Mouse (Mus musculus): ENCODE measurements around the gene Krtap16-1. TPM values are rescaled to one million over a fixed set of nuclear protein-coding genes. Genes with fewer than 3 reads are reported as not detected.

The Krtap16-1 gene
- polyA plus RNA-seq, 1 experiment from 2014 or later = 0.09 TPM

GRCm38 (mm10) chr11:99993620-99994383 lies 7.4 kb upstream of the Krtap16-1 start, which contains the start of gene Krtap17-1:
Gene Krtap17-1 (minus strand): TSS chr11:99993994.
- Histone ChIP-seq H3K9ac (peak within 1 kb of the TSS; percentile 67), H3K27me3 (peaks cover 15% of the 10 kb centered on the region; the same call in 1 of the 2 replicates), H3K9me3 (no peaks in the 10 kb centered on the region), H3K4me2 (peak within 1 kb of the TSS; percentile 44), H3K36me3 (no peaks in the 10 kb centered on the region), H3K4me1 (replicated peaks) (peaks cover 6% of the 10 kb centered on the region), H3K27ac (no peak within 1 kb of the TSS), H3K4me3 (peak within 1 kb of the TSS; percentile 25)
- 29% methylated on average over 26 of the region's 26 CpGs for WGBS
- ATAC-seq (ENCODE audit: low FRiP score) = no peak

DNA sequence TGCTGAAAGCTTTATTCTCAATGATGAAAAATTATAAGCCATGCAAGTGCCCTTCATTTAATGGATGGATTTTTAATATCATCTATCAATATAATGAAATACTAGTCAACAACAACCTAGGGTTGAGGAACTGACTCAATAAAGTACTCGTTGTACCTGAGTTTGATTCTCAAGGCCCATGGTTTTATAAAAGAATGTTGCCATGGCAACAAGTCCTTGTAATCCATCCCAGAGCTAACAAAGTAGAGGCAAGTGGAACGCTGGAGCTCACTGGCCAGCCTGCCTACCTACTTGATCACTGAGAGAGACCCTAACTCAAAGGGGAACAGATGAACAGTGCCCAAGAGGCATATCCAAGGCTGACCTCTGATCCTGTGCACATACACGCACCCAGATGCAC lies 4.2 kb upstream of the Krtap16-1 start:
- Histone ChIP-seq H3K27ac (no peak overlapping the region), H3K4me2 (no peak overlapping the region), H3K27me3 (peaks cover 15% of the 10 kb centered on the region; the same call in 1 of the 2 replicates), H3K4me1 (replicated peaks) (peaks cover 6% of the 10 kb centered on the region), H3K9ac (no peak overlapping the region), H3K4me3 (no peak overlapping the region), H3K36me3 (no peaks in the 10 kb centered on the region), H3K9me3 (no peaks in the 10 kb centered on the region)
- WGBS = 72% methylated on average over 3 of the region's 3 CpGs
- ATAC-seq (ENCODE audit: low FRiP score) = no peak

GRCm38 (mm10) chr11:99989881-99990405 lies 3.5 kb upstream of the Krtap16-1 start:
- Histone ChIP-seq H3K27me3 (peaks cover 15% of the 10 kb centered on the region; the same call in 1 of the 2 replicates), H3K27ac (no peak overlapping the region), H3K9ac (no peak overlapping the region), H3K36me3 (no peaks in the 10 kb centered on the region), H3K4me3 (no peak overlapping the region), H3K4me1 (replicated peaks) (peaks cover 10% of the 10 kb centered on the region), H3K4me2 (no peak overlapping the region), H3K9me3 (no peaks in the 10 kb centered on the region)
- ATAC-seq (ENCODE audit: low FRiP score) = no peak
- WGBS = 82% methylated on average over 6 of the region's 6 CpGs

GRCm38 (mm10) chr11:99988530-99988929 lies 2.1 kb upstream of the Krtap16-1 start:
- Histone ChIP-seq H3K36me3 (no peaks in the 10 kb centered on the region), H3K4me2 (no peak overlapping the region), H3K4me3 (no peak overlapping the region), H3K9me3 (no peaks in the 10 kb centered on the region), H3K27ac (no peak overlapping the region), H3K27me3 (peaks cover 11% of the 10 kb centered on the region; the same call in 1 of the 2 replicates), H3K4me1 (replicated peaks) (peaks cover 7% of the 10 kb centered on the region), H3K9ac (no peak overlapping the region)
- no peak for ATAC-seq (ENCODE audit: low FRiP score)
- WGBS = 95% methylated on average over 3 of the region's 3 CpGs

DNA sequence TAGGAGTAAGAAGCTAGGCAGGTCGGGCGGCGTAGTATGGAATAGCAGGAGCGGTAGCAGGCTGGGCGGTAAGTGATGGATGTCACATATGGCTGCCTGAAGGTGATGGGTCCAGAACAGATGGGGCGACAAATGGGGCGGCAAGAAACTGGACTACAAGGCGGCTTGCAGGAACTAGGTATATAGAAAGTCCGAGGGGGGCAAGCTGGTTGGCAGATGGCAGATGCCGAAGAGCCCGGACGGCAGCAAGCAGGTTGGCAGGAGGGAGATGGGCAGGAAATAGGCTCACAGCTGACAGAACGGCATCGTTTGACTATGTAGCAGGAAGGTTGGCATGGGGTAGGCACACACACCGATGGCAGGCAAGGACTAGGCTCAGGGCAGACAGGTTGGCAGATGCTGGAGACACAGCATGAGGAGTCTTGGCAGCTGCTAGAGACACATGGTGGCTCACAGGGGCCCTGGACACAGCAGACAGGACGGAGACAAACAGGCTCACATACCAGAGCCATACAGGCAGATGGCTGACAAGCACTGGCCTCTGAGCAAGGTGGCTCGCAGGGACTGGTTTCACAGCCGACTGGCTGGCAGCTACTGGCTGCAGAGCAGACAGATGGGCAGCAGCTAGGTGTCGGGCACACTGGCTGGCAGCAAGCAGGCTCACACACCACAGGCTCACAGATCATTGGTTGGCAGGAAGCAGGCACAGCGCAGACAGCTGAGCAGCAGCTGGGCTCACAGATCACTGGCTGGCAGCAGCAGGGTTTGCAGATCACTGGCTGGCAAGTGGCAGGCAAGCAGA lies 905 bp downstream of the Krtap16-1 start:
- H3K9me3 ChIP-seq = no peaks in the 10 kb centered on the region
- H3K4me2 ChIP-seq = peak overlapping the region; percentile 19; the same call in 1 of the 2 replicates
- WGBS = 77% methylated on average over 20 of the region's 20 CpGs
- H3K9ac ChIP-seq = 0 out of 2 replicates have a peak overlapping the region, but pooled peaks have one; percentile 43
- H3K27me3 ChIP-seq = no peaks in the 10 kb centered on the region
- H3K4me1 ChIP-seq (replicated peaks) = peaks cover 4% of the 10 kb centered on the region
- ATAC-seq (ENCODE audit: low FRiP score) = peak; percentile 91
- H3K4me3 ChIP-seq = no peak overlapping the region
- peak overlapping the region; percentile 62 for H3K27ac ChIP-seq
- H3K36me3 ChIP-seq = no peaks in the 10 kb centered on the region

DNA sequence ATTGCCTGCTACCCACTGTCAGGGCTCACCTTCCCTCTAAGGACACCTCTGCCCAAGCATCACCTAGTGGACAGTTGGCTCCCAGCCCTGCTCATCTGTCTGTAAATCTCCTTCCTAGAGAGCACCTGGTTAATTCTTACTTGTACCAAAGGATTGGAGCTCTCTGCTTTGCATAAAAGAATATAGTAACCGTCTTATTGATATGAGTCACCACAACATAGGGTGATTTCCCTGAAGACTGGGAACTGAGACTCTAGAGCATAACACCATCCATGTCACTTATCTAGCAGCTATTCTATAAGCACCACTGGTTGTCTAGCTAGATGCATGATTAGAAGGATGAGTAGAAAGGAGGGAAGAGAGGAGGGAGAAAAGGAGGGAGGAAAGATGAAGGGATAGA lies 3.0 kb downstream of the Krtap16-1 start:
- Histone ChIP-seq H3K9me3 (no peaks in the 10 kb centered on the region), H3K4me1 (replicated peaks) (peaks cover 4% of the 10 kb centered on the region), H3K27me3 (no peaks in the 10 kb centered on the region), H3K36me3 (no peaks in the 10 kb centered on the region), H3K4me3 (no peak overlapping the region), H3K4me2 (no peak overlapping the region), H3K9ac (no peak overlapping the region), H3K27ac (no peak overlapping the region)
- 97% methylated on average over 1 of the region's 1 CpGs for WGBS
- ATAC-seq (ENCODE audit: low FRiP score) = no peak

DNA sequence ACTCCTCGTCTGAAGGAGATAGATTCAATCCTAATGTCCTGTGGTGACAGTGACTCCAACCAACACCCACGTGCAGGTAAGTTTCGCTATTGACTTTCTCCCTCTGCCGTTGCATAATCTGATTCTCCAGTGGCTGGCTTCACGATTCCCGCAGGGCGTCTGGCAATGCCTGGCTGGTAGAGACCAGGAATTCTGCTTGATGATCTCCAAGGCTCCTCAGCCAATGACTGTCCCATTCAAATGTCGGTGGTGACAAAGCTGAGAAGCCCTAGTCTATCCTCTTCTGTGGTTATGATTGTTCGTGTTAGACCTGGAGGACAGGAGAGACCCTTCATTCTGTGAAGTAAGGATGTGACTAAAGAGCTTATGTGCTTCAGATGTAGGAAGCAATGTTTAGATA lies 3.7 kb downstream of the Krtap16-1 start:
- Histone ChIP-seq H3K9me3 (no peaks in the 10 kb centered on the region), H3K27ac (no peak overlapping the region), H3K36me3 (no peaks in the 10 kb centered on the region), H3K27me3 (no peaks in the 10 kb centered on the region), H3K4me3 (no peak overlapping the region), H3K4me1 (replicated peaks) (peaks cover 4% of the 10 kb centered on the region), H3K4me2 (no peak overlapping the region), H3K9ac (no peak overlapping the region)
- 93% methylated on average over 9 of the region's 9 CpGs for WGBS
- no peak for ATAC-seq (ENCODE audit: low FRiP score)

DNA sequence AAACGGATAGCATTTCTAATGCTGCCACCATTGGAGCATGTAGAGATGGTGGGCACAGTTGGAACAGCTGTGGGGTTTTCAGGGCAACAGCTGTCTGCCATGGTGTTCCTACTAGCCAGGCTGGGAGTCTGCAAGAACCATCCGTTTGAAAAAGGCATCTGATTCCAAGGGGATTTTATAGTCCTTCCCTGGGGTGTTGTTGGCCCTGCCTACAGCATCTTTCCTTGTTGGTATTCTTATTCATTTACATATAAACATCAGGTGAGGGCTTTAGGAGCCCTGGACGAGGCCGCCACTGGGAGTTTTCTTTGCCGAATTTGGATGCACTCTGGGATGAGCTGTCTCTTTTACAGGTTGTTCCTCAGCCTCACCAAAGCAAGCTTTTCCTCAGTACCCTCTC lies 7.4 kb downstream of the Krtap16-1 start, which contains the start of gene Krtap29-1:
TSS of gene Krtap29-1 (minus strand) at position 101 of the 400 bp plus-strand sequence.
- H3K9me3 ChIP-seq = no peaks in the 10 kb centered on the region
- no peaks in the 10 kb centered on the region for H3K4me1 ChIP-seq (replicated peaks)
- H3K36me3 ChIP-seq = no peaks in the 10 kb centered on the region
- no peak within 1 kb of the TSS for H3K4me2 ChIP-seq
- no peak for ATAC-seq (ENCODE audit: low FRiP score)
- no peak within 1 kb of the TSS for H3K27ac ChIP-seq
- 75% methylated on average over 5 of the region's 5 CpGs for WGBS
- H3K27me3 ChIP-seq = no peaks in the 10 kb centered on the region
- no peak within 1 kb of the TSS for H3K9ac ChIP-seq
- no peak within 1 kb of the TSS for H3K4me3 ChIP-seq

DNA sequence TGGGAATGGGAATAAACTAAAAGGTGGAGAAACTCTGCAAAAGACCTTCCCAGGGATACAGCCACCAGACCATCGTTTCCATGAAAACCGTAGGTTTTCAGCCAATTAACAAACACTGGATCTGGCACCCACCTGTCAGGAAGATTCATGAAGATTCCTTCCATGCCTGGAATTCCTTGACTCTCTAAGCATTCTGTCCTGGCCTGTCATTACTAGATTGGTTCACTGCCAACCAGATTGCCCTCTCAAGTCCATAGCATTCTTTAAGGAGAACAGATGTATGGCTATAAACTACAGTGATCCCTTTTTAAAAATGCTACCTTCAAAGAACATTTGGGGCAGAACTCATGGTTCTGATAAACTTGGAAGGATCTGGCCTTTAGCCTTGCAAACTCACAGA lies 20.4 kb downstream of the Krtap16-1 start:
- ATAC-seq (ENCODE audit: low FRiP score) = no peak
- no peak overlapping the region for H3K4me3 ChIP-seq
- no peaks in the 10 kb centered on the region for H3K9me3 ChIP-seq
- no peak overlapping the region for H3K9ac ChIP-seq
- WGBS = 68% methylated on average over 2 of the region's 2 CpGs
- no peaks in the 10 kb centered on the region for H3K27me3 ChIP-seq
- no peaks in the 10 kb centered on the region for H3K36me3 ChIP-seq
- no peaks in the 10 kb centered on the region for H3K4me1 ChIP-seq (replicated peaks)
- H3K4me2 ChIP-seq = no peak overlapping the region
- H3K27ac ChIP-seq = no peak overlapping the region

DNA sequence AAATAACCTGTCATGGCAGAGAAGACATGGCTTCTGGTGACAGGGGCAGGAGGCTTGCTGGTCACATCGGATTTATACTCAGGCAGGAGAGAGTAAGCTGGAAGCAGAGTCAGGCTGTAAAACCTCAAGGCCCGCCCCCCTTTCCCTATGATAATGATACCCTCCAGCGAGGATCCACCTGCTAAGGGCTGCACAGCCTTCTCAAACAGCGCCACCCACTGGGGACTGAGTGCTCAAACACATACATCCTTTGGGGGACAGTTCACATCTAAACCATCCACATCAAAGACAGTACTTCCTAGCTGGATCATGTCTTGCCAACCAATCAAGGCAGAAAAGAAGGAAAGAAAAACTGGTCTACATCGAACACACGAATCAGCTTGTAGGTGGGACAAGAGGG lies 22.2 kb downstream of the Krtap16-1 start:
- Histone ChIP-seq H3K27ac (no peak overlapping the region), H3K9me3 (no peaks in the 10 kb centered on the region), H3K4me2 (no peak overlapping the region), H3K27me3 (no peaks in the 10 kb centered on the region), H3K36me3 (no peaks in the 10 kb centered on the region), H3K4me1 (replicated peaks) (no peaks in the 10 kb centered on the region), H3K4me3 (no peak overlapping the region), H3K9ac (no peak overlapping the region)
- WGBS = 44% methylated on average over 6 of the region's 6 CpGs
- ATAC-seq (ENCODE audit: low FRiP score) = no peak

DNA sequence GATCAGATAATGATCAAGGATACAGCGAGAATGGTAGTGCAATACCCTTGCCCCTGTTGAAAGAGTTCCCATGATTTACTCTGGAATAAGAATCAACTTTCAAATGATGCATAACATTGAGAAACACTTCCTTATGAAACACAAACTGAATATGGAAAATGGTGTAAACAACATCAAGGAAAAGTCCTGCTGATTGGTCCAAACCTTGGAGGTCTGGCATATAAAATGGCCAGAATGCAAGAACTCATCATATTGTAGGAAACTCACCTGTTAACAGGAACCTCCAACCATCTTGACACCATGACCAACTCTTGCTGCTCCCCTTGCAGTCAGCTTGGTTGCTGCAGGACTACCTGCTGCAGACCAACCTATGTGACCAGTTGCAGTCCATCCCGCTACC lies 38.2 kb downstream of the Krtap16-1 start, which contains the start of gene Krtap9-5:
TSS of gene Krtap9-5 (plus strand) at position 301 of the 400 bp plus-strand sequence.
- no peaks in the 10 kb centered on the region for H3K9me3 ChIP-seq
- no peak within 1 kb of the TSS for H3K4me3 ChIP-seq
- H3K27me3 ChIP-seq = no peaks in the 10 kb centered on the region
- H3K4me1 ChIP-seq (replicated peaks) = no peaks in the 10 kb centered on the region; the same call in 1 of the 2 replicates
- H3K4me2 ChIP-seq = no peak within 1 kb of the TSS
- 95% methylated on average over 2 of the region's 2 CpGs for WGBS
- no peaks in the 10 kb centered on the region for H3K36me3 ChIP-seq
- no peak within 1 kb of the TSS for H3K27ac ChIP-seq
- H3K9ac ChIP-seq = no peak within 1 kb of the TSS
- ATAC-seq (ENCODE audit: low FRiP score) = no peak

GRCm38 (mm10) chr11:99937751-99938264 lies 48.6 kb downstream of the Krtap16-1 start:
- ATAC-seq (ENCODE audit: low FRiP score) = no peak
- no peaks in the 10 kb centered on the region for H3K4me1 ChIP-seq (replicated peaks)
- H3K4me3 ChIP-seq = no peak overlapping the region
- no peaks in the 10 kb centered on the region for H3K36me3 ChIP-seq
- H3K9ac ChIP-seq = no peak overlapping the region
- no peak overlapping the region for H3K4me2 ChIP-seq
- H3K27me3 ChIP-seq = no peaks in the 10 kb centered on the region
- H3K9me3 ChIP-seq = no peaks in the 10 kb centered on the region
- H3K27ac ChIP-seq = no peak overlapping the region
- WGBS = 85% methylated on average over 9 of the region's 9 CpGs
